Mouse (Mus musculus) cerebellum, adult 2 months (tissue): ENCODE measurements around the gene Msh4. TPM values are rescaled to one million over a fixed set of nuclear protein-coding genes. Genes with fewer than 3 reads are reported as not detected.
A peak's percentile ranks its signal among the peaks of the same experiment; 100 is the strongest.
"Not testable (repeated sequence)": the region's sequence is repeated elsewhere in the genome, so short reads cannot be mapped to it uniquely, and the experiment has no call there.

ENCODE experiments used
- DNase-seq, 2 experiments: peaks; one replicate each; pipeline ENCODE4 v3.0.0; 2021
- H3K27ac ChIP-seq: fragments of 200-500 bp; 2 replicates; pipeline ENCODE4 v1.5.1; 2012; ENCODE audit warnings: low read length, control low read depth, inconsistent platforms; ENCODE audit not compliant: insufficient read depth
- H3K27me3 ChIP-seq: fragments of 200-500 bp; 2 replicates; pipeline ENCODE4 v1.6.1; 2012; ENCODE audit warnings: inconsistent platforms, mild to moderate bottlenecking, low read length, moderate library complexity; ENCODE audit not compliant: control insufficient read depth, insufficient read depth
- H3K4me1 ChIP-seq: fragments of 200-500 bp; 2 replicates; pipeline ENCODE4 v1.6.1; 2011; ENCODE audit warnings: low read length; ENCODE audit not compliant: control insufficient read depth, insufficient read depth
- H3K4me3 ChIP-seq: fragments of 200-500 bp; replicated peaks from 2 replicates; pipeline ENCODE3; 2011; ENCODE audit warnings: mild to moderate bottlenecking, low read depth, low read length, control low read depth; ENCODE audit not compliant: insufficient read depth
- CTCF ChIP-seq: fragments of 200-500 bp; IDR thresholded peaks from 2 replicates; pipeline ENCODE4 v1.5.1; 2011; ENCODE audit warnings: low read depth, mild to moderate bottlenecking, control low read depth, low read length, moderate library complexity, borderline replicate concordance; ENCODE audit not compliant: insufficient read depth
- POLR2A ChIP-seq: fragments of 200-500 bp; IDR thresholded peaks from 2 replicates; pipeline ENCODE4 v1.6.1; 2011; ENCODE audit warnings: low read length, control low read depth, borderline replicate concordance; ENCODE audit not compliant: insufficient read depth
- WGBS: fragments of 180-500 bp; shearing (Covaris S2); methylation state at CpG from one replicate; pipeline ENCODE4 v1.1.7; 2018; 5-methylcytosine and 5-hydroxymethylcytosine counted together
- polyA plus RNA-seq: library from polyadenylated mRNA; depleted of rRNA; stranded (reverse); fragments of >200 nt; gene quantifications from 2 replicates; pipeline ENCODE4 v1.2.3, GENCODE M21; 2012

The Msh4 gene
- polyA plus RNA-seq, 1 experiment = 0.11 TPM

DNA sequence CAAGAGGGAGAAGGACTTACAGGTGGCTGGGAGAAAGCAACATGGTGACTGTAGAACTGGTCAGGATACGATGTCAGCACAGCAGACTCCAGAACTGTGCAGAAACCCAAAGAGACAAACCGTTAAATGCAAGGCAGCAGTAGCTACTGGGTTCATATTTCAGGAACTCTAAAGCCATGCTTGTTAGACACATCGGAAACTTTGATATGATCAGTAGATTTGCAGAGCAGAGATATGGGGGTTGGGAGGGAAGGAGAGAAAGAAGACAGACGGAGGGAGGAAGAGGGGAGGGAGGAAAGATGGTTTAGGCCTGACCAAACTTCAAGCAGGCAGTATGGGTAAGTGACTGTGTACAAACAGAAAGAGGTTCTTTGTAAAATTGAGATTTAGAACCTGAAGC, 68.3 kb downstream of the Msh4 start:
- TF ChIP-seq CTCF = no peak
- no peak for TF ChIP-seq POLR2A
- Histone ChIP-seq H3K4me1 (peaks cover under 1% of the 10 kb centered on the region; the same call in 1 of the 2 replicates), H3K27ac (no peak overlapping the region), H3K27me3 (no peaks in the 10 kb centered on the region), H3K4me3 (no peak overlapping the region)
- 79% methylated on average over 4 of the region's 4 CpGs for WGBS
- DNase-seq = no peak

DNA sequence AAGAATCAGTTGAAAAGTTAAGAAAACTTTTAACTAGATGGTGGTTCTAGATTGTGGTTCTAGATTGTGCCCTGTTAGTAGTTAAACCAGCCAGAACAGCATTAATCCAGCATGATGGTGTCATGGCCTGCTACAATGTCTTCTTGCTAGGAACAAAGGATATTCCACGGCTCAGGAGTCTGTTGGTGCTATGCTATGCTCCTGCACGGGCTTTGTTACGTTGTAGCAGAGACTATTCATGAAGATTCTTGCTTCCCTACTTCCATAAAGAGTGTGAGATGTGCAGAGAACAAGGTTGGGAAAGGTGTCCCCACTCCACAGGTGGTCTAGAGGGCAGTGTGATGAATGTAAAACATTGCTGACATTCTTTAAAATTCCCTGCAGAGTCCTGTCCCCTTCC, 69.6 kb downstream of the Msh4 start:
- TF ChIP-seq CTCF (no peak), POLR2A (no peak)
- Histone ChIP-seq H3K4me1 (peaks cover 13% of the 10 kb centered on the region), H3K4me3 (no peak overlapping the region), H3K27ac (no peak overlapping the region), H3K27me3 (no peaks in the 10 kb centered on the region)
- no peak for DNase-seq
- WGBS = 91% methylated on average over 3 of the region's 3 CpGs

DNA sequence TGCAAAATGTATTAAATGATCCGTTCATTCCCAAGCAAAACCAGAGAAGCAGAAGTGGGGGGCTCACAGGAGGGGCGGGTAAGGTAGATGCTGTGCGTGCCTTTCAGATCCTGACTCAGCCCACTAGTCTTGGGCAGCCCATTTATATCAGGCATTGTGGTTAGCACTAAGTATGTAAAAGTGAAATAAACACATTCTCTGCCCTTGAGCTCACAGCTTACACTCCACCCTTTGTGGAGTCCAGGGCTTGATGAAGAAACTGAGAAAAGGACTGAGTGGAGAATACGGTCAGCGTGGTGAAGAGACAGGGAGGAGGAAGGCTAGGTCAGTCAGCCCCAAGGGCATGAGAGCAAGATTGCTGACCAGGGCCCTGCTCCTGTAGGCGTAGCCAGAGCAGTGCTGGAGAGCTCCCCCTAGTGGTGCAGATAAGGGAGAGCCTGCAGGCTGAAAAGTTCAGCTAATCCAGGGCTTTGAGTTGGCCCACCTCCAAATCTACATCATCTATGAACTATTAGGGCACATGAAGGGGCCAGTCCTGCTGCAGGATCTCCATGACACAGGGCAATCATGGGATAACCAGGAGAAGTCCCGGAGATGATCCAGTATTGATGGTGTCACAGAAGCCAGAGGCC, 70.4 kb downstream of the Msh4 start:
- DNase-seq = peak; percentile 50 to 59
- Histone ChIP-seq H3K4me3 (no peak overlapping the region), H3K27me3 (no peaks in the 10 kb centered on the region), H3K4me1 (peaks cover 18% of the 10 kb centered on the region), H3K27ac (no peak overlapping the region)
- TF ChIP-seq POLR2A (no peak), CTCF (peak; percentile 78)
- 87% methylated on average over 7 of the region's 7 CpGs for WGBS

DNA sequence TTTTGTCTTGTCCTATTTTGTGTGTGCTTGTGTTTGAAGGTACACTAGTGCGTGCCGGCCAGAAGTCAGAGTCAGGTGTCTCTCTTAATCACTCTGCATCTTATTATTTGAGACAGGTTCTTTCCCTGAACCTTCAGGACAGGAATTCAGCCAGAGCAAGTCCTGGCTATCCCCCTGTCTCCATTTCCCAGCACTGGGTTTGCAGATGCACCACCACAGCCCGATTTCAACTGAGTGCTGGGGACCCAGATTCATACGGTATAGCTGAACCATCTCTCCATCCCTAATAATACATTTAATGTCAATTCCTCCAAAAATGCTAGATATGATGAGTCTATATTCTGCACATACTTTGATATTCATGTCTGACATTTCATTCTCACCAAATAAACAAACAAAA, 71.9 kb downstream of the Msh4 start:
- H3K27ac ChIP-seq = no peak overlapping the region
- H3K27me3 ChIP-seq = no peaks in the 10 kb centered on the region
- WGBS = 94% methylated on average over 4 of the region's 4 CpGs
- no peak overlapping the region for H3K4me3 ChIP-seq
- DNase-seq = no peak
- H3K4me1 ChIP-seq = peaks cover 18% of the 10 kb centered on the region
- TF ChIP-seq POLR2A (no peak), CTCF (no peak)

DNA sequence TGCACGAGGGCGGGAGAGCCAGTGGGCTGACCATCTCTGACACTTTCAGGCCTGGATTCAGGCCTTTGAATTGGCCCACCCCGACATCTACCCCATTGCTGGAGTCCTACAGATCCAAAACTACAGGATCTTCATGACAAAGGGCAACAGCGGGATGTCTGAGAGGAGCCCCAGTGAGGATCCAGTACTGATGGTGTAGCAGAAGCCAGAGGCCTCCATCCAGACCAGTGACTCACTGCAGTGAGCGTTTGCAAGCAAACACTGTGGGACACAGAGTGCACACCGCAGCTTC, 73.3 kb downstream of the Msh4 start:
- Histone ChIP-seq H3K27me3 (no peaks in the 10 kb centered on the region), H3K4me3 (no peak overlapping the region), H3K27ac (peak overlapping the region; percentile 84; the same call in 1 of the 2 replicates), H3K4me1 (peaks cover 18% of the 10 kb centered on the region)
- 78% methylated on average over 6 of the region's 6 CpGs for WGBS
- TF ChIP-seq CTCF = no peak
- no peak for TF ChIP-seq POLR2A
- DNase-seq = no peak

DNA sequence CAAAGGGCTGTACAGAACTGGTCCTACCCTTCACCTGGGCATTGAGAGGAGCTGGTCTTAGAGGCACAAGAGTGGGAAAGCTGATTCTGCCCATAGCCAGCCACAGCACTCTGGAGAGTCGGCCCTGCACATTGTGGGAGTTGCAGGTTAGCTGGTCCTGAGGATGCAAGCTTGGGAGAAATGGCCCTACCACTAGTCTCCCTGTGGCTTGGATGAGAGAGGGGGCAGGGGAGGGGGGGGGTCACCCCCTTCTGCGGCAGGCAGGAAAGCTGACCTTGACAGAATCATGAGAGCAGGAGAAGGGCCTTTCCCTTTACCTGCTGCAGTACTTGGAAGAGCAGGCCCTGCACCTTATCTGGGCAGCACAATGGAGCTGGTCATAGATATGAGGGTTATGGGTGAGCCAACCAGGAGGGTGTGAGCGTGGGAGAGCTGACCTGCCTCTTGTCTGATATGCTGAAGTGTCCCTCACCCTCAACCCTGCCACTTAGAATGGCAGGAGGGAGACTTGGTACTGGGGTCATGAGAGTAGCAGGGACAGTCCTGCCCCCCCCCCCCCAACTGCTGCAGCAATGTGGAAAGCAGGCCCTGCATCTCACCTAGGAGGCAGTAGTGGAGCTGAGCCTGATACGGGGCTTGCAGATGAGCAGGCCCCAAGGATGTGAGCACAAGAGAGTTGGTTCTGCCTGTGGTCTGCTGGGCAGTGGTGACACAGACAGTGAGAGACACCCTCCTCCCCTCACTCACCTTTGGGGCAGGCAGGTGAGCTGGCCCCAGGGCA, 73.9 kb downstream of the Msh4 start:
- H3K27ac ChIP-seq = peak overlapping the region; percentile 84
- peaks cover 18% of the 10 kb centered on the region for H3K4me1 ChIP-seq
- 75% methylated on average over 4 of the region's 4 CpGs for WGBS
- H3K27me3 ChIP-seq = no peaks in the 10 kb centered on the region
- DNase-seq = no peak
- no peak overlapping the region for H3K4me3 ChIP-seq
- TF ChIP-seq POLR2A (no peak), CTCF (no peak)

DNA sequence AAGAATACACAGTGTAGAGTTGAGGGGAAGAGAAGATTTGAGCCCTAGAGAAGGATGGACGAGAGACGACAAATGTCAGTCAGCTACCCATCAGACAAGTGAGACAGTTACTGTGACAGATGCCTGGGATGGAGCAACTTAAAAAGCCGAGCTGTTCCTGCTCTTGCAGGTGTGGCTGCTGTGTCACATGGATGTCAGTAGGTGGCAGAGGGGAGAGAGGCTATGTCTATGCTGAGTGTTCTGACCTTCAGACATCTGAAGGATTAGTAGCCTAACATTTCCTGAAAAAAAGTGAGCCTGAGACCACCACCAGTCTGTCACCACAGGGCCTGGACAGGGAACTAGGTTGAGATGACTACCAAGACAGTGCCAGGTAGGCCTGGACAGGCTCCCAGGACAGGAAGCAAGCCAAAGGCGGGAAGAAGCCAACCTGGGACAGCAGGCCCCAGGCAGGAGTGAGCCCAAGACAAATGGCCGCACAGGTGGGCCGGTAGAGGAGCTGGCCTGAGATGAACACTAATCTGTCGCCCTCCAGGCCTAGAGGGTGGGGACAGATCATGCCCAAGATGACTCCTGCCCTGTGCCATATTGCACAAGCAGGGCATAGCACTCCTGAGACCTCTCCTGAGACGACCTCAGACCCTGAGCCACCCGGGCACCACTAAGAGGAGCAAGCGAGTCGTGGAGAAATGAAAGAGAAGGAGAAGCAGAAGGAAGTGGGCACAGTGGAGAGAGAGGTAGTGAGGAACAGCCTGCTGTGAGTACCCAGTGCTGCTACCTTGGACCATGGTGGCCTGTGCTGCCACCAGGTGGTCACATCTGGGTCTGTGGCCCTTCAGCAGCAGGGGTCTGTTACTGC, 74.7 kb downstream of the Msh4 start:
- Histone ChIP-seq H3K4me3 (no peak overlapping the region), H3K27me3 (no peaks in the 10 kb centered on the region), H3K27ac (peak overlapping the region; percentile 84), H3K4me1 (peaks cover 18% of the 10 kb centered on the region)
- 7% methylated on average over 11 of the region's 11 CpGs for WGBS
- peak; percentile 87 to 90 for DNase-seq
- TF ChIP-seq CTCF = peak; percentile 48; the same call in 1 of the 2 replicates
- no peak for TF ChIP-seq POLR2A

DNA sequence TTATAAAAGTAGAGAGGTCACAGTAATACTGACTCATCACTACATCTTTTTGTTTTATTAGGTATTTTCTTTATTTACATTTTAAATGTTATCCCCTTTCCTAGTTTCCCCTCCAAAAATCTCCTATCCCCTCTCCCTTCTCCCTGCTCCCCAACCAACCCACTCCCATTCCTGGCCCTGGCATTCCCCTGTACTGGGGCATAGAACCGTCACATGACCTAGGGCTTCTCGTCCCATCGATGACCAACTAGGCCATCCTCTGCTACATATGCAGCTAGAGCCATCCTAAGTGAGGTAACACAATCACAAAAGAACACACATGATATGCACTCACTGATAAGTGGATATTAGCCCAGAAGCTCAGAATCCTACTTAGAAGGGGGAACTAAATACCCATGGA, 76.2 kb downstream of the Msh4 start:
- H3K4me1 ChIP-seq = peaks cover 18% of the 10 kb centered on the region
- H3K27ac ChIP-seq, H3K27me3 ChIP-seq, DNase-seq, H3K4me3 ChIP-seq: not testable (repeated sequence)
- 98% methylated on average over 3 of the region's 3 CpGs for WGBS
